Mouse (Mus musculus) testis, adult 2 months (tissue): ENCODE measurements around the gene Mpg.

ENCODE experiments used
- CTCF ChIP-seq: fragments of 200-500 bp; IDR thresholded peaks from 2 replicates; pipeline ENCODE4 v1.5.1; 2012; ENCODE audit warnings: low read depth, mild to moderate bottlenecking, inconsistent platforms, low read length, moderate library complexity; ENCODE audit not compliant: control insufficient read depth, insufficient read depth, insufficient replicate concordance
- POLR2A ChIP-seq: fragments of 200-500 bp; IDR thresholded peaks from 2 replicates; pipeline ENCODE4 v1.6.1; 2012; ENCODE audit warnings: low read depth, mild to moderate bottlenecking, inconsistent platforms, low read length, moderate library complexity; ENCODE audit not compliant: control insufficient read depth

GRCm38 (mm10) chr11:32256566-32256965 lies 30.3 kb downstream of the Mpg start:
- no peak for TF ChIP-seq CTCF
- no peak for TF ChIP-seq POLR2A
